In genomic region chr3:108017473-108018189, GRCm38 (mm10) we compare ENCODE assay signal across 8 mouse cellular contexts. TPM values are rescaled to one million over a fixed set of nuclear protein-coding genes. Genes with fewer than 3 reads are reported as not detected.
A peak's percentile ranks its signal among the peaks of the same experiment; 100 is the strongest.
DNase-seq lines count a peak whose midpoint lies in the region; ATAC-seq and TF ChIP-seq lines count a peak whose summit lies in the region.

Gene Gstm1, minus strand, starts transcription at chr3:108017973.

- H3K9me3 ChIP-seq in heart, embryonic 10.5 days = no peaks in the 10 kb centered on the region
- no peaks in the 10 kb centered on the region for H3K9me3 ChIP-seq in kidney, embryonic 15.5 days (replicated peaks)

- ATAC-seq in erythroblast, adult 5-6 weeks (replicated peaks; ENCODE audit: low FRiP score, poor library complexity, severe bottlenecking) = no peak
- peak; percentile 99 for ATAC-seq in kidney, embryonic 15.5 days (replicated peaks; ENCODE audit: low FRiP score)
- peak; percentile 84 for ATAC-seq in monocyte, adult 5-6 weeks (replicated peaks; ENCODE audit: insufficient number of reproducible peaks, low FRiP score, low TSS enrichment, poor library complexity, severe bottlenecking)

- TF ChIP-seq CTCF in bone marrow macrophage, adult 2 months (IDR thresholded peaks at IDR 0.05; ENCODE audit: low read depth, low read length) = peak; percentile 55

- DNase-seq in 416B (ENCODE audit: low read depth) = peak; percentile 99
- DNase-seq in heart, embryonic 10.5 days (ENCODE audit: low spot score) = peak; percentile 97
- peak; percentile 87 for DNase-seq in liver
- peak; percentile 72 to 80 for DNase-seq in spleen, postnatal 4 days (ENCODE audit: low spot score in 2 of 2)

- peaks cover 18% of the 10 kb centered on the region for H3K27me3 ChIP-seq in heart, embryonic 10.5 days (ENCODE audit: insufficient read depth, poor library complexity, severe bottlenecking)
- no peaks in the 10 kb centered on the region for H3K27me3 ChIP-seq in kidney, embryonic 15.5 days

- H3K36me3 ChIP-seq in heart, embryonic 10.5 days = no peaks in the 10 kb centered on the region
- no peaks in the 10 kb centered on the region for H3K36me3 ChIP-seq in kidney, embryonic 15.5 days

- H3K4me1 ChIP-seq in bone marrow macrophage, adult 2 months (ENCODE audit: control insufficient read depth, insufficient read depth, low read length) = peaks cover 34% of the 10 kb centered on the region
- H3K4me1 ChIP-seq in heart, embryonic 10.5 days = peaks cover 21% of the 10 kb centered on the region
- peaks cover 31% of the 10 kb centered on the region for H3K4me1 ChIP-seq in kidney, embryonic 15.5 days

- H3K9ac ChIP-seq in kidney, embryonic 15.5 days = peak within 1 kb of the TSS; percentile 46

- TF ChIP-seq POLR2A in bone marrow macrophage, adult 2 months (IDR thresholded peaks at IDR 0.05; ENCODE audit: borderline replicate concordance, low read depth, low read length) = 0 out of 2 replicates have a peak, but pooled peaks have one; percentile 71

- peak within 1 kb of the TSS; percentile 92 for H3K27ac ChIP-seq in bone marrow macrophage, adult 2 months (ENCODE audit: insufficient read depth, low read depth, low read length)
- peak within 1 kb of the TSS; percentile 87 for H3K27ac ChIP-seq in heart, embryonic 10.5 days
- peak within 1 kb of the TSS; percentile 96 for H3K27ac ChIP-seq in kidney, embryonic 15.5 days

- peak within 1 kb of the TSS; percentile 88 for H3K4me2 ChIP-seq in kidney, embryonic 15.5 days

- under 1% methylated on average over 31 of the region's 31 CpGs for WGBS in heart, embryonic 10.5 days
- 0% methylated on average over 31 of the region's 31 CpGs for WGBS in kidney, embryonic 15.5 days

- peak within 1 kb of the TSS; percentile 67 for H3K4me3 ChIP-seq in bone marrow macrophage, adult 2 months (ENCODE audit: insufficient read depth, low read length)
- peak within 1 kb of the TSS; percentile 61 for H3K4me3 ChIP-seq in heart, embryonic 10.5 days
- H3K4me3 ChIP-seq in kidney, embryonic 15.5 days (replicated peaks) = peak within 1 kb of the TSS; percentile 49

RNA-seq across cellular contexts. Expression of gene Gstm1, which starts in this region (rescaled TPM):
- 313 and 329 TPM in 2 replicates for polyA plus RNA-seq in bone marrow macrophage, adult 2 months (2012; ENCODE audit: insufficient read depth, insufficient read length, missing spikeins)
- total RNA-seq in erythroblast, adult 5-6 weeks (2015; ENCODE audit: low replicate concordance) = 160 and 254 TPM in 2 replicates
- 49.2 and 74.5 TPM in 2 replicates for total RNA-seq in erythroblast, adult 5-6 weeks (2017; ENCODE audit: low replicate concordance)
- polyA plus RNA-seq in heart, embryonic 10.5 days (2016; fragmentation: Nextera tagmentation; extraction: Ambion mirVana) = 30.1 and 62.2 TPM in 2 replicates
- 75.6 and 93.6 TPM in 2 replicates for polyA plus RNA-seq in kidney, embryonic 15.5 days (2015; fragmentation: Nextera tagmentation; extraction: Ambion mirVana)
- total RNA-seq in monocyte, adult 5-6 weeks (2017) = 43.8 to 75.0 TPM (median 64.1 TPM) in 3 replicates
